Mouse (Mus musculus) gastrocnemius, postnatal 14 days (tissue): ENCODE results near the gene Gm20388. TPM values are rescaled to one million over a fixed set of nuclear protein-coding genes. Genes with fewer than 3 reads are reported as not detected.
A peak's percentile ranks its signal among the peaks of the same experiment; 100 is the strongest.
"Not testable (repeated sequence)": the region's sequence is repeated elsewhere in the genome, so short reads cannot be mapped to it uniquely, and the experiment has no call there.

Source experiments
- DNase-seq: peaks from one replicate; pipeline ENCODE4 v3.0.0; 2021; ENCODE audit warnings: mixed read lengths
- intact Hi-C: fragments of 180-260 bp; cut with DNase I; formaldehyde crosslinking; loops from one replicate; pipeline ENCODE4 v1.15.1; 2025; ENCODE audit warnings: low total_unique reads
- total RNA-seq, 2 experiments: library from RNA; stranded (reverse); gene quantifications; 2 replicates each; pipeline ENCODE4 v1.2.3; 2021

Gene Gm20388
- total RNA-seq, 2 experiments from 2014 or later = 5.6 to 6.0 TPM

DNA sequence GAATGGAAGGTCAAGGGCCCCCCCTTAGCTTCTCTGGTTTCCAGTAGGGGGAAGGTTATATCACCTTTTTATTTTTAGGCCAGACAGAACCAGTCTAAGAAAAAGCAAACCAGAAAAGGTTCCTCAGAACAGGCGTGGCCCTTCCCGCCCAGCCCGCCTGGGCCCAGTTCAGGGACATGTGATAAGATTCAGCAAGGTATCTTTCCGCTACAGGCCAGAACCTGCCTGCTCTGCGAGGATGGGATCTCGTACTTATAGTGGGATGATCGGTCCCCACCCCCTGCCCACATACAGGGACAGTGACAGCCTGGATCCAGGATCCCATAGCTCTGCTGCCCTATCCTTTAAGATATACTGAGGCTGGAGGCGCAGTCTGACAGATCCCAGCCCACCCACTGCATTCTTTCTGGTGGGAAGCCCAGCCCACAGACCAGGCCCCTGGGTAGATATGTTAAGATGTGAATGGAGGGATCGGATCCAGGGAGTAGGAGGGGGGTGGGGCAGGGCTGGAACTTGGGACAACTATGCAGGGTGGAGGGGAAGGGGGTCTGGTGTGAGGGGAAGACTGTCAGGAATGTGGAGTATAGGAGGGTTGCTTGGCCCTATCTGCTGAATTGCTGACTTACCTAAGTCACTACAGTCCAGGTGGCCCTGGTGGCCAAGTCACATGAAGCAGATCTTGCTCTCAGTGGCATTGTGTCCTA, 3245.6 kb downstream of the Gm20388 start:
- no peak for DNase-seq
- intact Hi-C loops = no loop called here

DNA sequence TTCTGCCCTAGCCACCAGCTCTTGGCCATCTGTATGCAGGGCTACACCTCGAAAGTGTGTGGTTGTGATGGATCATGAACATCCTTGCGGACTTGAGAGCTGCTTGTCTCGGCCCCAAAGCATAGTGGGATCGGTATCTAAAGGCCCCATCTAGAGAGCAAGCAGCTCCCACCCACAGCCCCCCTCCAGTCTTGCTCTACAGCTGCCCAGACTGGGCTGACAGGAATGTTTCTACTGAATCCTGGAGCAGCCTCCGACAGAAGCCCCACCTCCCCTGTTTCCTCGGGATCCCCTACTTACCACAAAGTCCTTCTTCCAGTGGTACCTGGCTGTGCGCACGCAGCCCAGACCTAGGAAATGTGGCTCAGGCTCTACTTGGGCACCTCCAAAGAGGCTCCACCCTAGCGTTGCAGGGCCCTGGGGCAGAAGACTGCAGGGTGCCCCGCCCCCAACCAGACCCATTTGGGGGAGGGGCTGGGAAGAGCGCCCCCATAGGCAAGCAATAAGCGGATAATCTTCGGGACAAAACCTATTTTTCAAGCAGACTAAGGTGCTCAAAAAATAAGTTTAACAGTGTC, 3247.3 kb downstream of the Gm20388 start, which contains the start of gene Sult5a1:
Sult5a1 (minus strand) TSS at position 428 of the 578 bp plus-strand sequence.
- intact Hi-C loops = loop anchor here (2.0 kb wide), 1 partner anchor 49 kb away; no protein-coding TSS in a partner anchor
- DNase-seq = no peak

DNA sequence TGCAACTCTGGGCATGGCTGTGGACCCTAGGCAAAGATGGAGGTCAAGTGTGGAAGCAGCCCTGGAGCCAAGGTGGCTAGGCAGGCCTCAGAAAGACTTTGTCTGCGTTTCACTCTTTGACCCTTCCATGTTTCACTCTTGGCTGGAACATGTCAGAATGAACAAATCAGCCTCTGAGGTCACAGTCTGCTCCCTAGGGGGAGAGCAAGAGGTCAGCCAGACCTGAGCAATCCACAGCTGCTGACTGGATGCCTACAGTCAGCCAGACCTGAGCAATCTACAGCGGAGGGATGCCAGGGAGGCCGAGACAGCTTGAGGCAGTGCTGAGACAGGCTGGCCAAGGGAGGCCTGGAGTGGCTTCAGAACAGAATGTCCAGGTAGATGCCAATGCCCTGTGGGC, 3270.8 kb downstream of the Gm20388 start:
- intact Hi-C loops = no loop called here
- peak; percentile 72 for DNase-seq

DNA sequence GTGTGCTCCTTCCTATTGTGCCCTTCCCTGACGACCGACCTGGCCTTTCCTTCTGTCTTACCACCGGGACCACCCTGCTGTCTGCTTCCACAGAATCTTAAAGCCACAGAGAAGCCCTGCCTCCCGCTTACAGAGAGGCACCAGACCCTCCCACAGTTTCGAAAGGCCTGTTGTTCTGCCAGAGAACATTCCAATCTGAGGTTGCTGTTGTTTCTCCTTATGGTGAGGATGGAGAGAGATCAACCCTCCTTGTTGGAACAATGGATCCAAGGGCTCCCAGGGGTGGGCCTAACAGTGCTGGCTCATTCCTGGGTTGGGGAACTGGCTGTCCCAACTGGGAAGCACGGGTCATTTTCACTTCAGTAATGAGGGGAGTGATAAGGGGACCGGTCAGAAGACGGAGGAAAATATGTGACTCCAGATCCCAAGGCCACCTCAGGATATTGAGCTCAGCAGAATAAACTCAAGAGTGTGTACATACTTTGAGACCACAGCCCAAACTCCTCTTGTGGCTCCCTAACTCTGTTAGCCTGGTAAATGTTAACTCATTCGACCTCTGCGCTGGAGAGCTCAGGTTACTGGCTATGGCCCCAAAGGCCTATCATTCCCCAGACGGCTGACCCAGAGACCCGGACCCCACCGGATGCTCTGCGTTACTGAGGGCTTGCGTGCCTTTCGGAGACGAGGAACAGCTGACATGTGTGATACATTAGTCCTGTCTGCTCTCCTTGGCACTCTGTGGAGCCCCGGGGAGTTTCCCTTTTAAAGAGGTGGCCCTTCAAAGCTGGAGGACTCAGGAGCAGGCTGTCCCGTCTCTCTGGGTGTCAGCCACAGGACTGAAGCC, 3275.1 kb downstream of the Gm20388 start, which contains the start of gene Dpep1:
Dpep1 (plus strand) TSS at position 677 of the 844 bp plus-strand sequence.
- peak; percentile 58 for DNase-seq
- intact Hi-C loops = loop anchor here (5.0 kb wide), 1 partner anchor 38 kb away; no protein-coding TSS in a partner anchor

DNA sequence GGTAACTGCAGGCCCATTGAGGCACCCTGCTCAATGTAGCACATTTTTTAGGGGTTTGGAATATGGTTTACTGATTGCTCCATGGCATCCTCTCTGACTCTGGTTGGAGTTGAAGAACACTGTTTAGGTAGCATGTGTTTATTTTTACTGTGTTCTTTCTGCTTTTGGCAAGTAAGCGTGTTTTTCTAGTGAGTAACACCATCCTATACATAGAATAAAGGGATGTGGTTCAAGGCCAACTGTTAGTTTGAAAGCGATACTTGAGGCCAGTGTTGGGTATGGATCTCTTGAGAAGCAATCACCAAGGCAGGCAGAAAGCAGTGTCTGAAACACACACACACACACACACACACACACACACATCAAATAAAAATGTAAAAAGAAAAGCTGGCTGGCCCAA, 3277.4 kb downstream of the Gm20388 start:
- no peak for DNase-seq
- intact Hi-C loops = loop anchor here (5.0 kb wide), 1 partner anchor 41 kb away; no protein-coding TSS in a partner anchor

- intact Hi-C loops = loop anchor here (5.0 kb wide), 1 partner anchor 42 kb away; no protein-coding TSS in a partner anchor
- DNase-seq = no peak
These were observed 3278.2 kb downstream of the Gm20388 start for GRCm38 (mm10) chr8:123188841-123189240.

- peak; percentile 85 for DNase-seq
- intact Hi-C loops = no loop called here
These were observed 3280.0 kb downstream of the Gm20388 start for GRCm38 (mm10) chr8:123190678-123191077.

DNA sequence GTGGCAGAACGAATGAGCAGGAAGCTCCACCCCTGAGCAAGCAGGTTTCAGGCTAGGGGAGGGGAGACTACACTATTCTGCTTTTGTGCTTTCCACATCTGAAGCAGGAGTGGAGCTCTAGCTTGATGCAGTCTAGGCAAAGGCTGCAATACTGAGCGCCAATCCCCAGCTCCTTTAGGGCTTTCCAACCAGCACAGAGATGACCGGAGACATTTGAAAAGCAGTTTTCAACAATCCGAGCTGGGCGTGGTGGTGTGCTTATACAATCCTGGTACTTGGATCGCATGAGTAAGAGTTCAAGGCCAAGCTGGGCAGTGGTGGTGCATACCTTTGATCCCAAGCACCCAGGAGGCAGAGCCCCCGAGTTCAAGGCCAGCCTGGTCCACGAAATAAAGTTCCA, 3281.3 kb downstream of the Gm20388 start:
- no peak for DNase-seq
- intact Hi-C loops = no loop called here

- intact Hi-C loops = no loop called here
- DNase-seq = no peak
These were observed 3283.1 kb downstream of the Gm20388 start for GRCm38 (mm10) chr8:123193771-123194170.

DNA sequence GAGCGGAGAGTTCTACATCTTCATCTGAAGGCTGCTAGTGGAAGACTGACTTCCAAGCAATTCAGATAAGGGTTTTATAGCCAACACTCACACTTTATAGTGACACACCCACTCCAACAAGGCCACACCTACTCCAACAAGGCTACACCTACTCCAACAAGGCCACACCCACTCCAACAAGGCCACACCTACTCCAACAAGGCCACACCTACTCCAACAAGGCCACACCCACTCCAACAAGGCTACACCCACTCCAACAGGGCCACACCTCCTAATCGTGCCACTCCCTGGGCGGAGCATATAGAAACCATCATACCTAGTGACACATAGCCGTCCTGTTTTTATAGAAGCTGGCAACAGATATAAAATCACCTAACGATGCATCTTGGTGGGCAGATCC, 3286.4 kb downstream of the Gm20388 start:
- intact Hi-C loops, DNase-seq: not testable (repeated sequence)

DNA sequence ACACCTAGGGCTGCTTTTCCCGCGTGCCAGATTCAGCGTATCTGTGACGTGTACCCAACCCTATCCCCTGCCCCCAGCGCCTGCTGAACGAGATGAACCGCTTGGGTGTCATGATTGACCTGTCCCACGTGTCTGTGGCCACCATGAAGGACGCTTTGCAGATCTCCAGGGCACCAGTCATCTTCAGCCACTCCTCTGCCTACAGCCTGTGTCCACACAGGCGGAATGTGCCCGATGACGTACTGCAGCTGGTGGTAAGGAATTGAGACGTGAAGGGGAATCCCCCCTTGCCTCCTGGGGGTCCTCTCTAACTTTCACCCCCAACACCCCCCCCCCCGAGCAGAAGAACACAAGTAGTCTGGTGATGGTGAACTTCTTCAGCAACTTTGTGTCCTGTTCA, 3289.2 kb downstream of the Gm20388 start:
- intact Hi-C loops = loop anchor here (5.0 kb wide), 1 partner anchor 93 kb away; no protein-coding TSS in a partner anchor
- no peak for DNase-seq

GRCm38 (mm10) chr8:123202288-123202687, 3291.6 kb downstream of the Gm20388 start:
- intact Hi-C loops = loop anchor here (5.0 kb wide), 1 partner anchor 95 kb away; no protein-coding TSS in a partner anchor
- peak; percentile 64 for DNase-seq

GRCm38 (mm10) chr8:123203571-123203970, 3292.9 kb downstream of the Gm20388 start:
- no peak for DNase-seq
- intact Hi-C loops = loop anchor here (5.0 kb wide), 1 partner anchor 96 kb away; no protein-coding TSS in a partner anchor

DNA sequence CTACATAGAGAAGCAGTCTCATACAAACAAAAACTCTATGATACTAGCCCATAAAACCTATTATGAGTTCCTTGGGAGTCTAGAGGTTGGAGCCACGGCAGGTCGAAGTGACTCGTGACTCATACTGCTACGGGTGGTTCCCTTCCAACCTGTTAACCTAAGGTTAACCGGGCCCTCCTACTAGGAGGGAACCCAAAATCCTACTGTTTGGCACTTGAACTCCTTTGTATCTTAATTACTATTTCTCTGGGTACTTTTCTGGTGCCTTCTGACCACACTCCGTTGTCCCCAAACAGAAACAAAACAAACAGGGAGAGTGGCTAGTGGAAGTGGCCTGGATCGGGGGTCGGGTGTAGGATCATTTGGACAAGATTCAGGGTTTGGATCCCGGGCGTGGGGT, 3301.2 kb downstream of the Gm20388 start:
- no peak for DNase-seq
- intact Hi-C loops = no loop called here

DNA sequence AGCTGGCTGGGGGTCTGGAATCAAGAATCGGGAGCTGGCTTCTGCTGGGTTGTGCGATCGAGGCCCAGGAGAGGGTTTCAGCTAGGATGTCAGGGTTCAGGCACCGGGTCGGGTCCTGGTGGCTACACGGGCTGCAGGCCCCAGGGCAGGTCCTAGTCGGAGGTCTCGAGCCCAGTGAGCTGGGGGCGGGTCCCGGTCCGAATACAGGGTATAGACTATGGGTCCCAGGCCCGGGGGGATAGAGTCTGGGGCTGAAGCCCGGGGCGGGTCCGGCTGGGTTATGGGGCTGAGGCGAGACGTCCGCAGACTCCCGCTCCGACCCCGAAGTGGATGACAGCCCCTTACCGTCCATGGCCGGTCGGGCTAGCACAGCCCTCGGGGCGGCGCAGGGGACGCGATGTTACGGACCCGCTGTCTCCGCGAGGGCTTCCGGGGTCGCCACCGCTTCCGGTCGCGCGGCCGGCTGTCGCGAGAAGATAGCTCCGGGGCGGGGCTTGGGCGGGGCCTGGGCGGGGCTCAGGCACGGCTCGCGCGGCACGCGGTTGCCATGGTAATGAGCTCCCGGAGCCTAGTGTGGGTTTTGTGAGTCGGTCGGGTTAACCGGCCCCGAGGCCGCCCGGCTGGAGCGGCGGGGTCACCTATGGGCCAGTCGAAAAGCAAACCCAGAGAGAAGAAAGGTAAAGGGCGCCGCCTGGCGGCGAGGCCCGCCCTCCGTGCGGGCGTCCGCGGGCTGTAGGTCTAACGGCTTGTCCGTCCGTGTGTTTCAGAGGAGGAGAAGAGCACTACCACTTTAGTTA, 3301.9 kb downstream of the Gm20388 start, which contains the start of the genes Chmp1a and Spata33:
Chmp1a (minus strand) TSS at position 443 of the 797 bp plus-strand sequence.
Spata33 (plus strand) TSS at position 512 of the 797 bp plus-strand sequence.
- intact Hi-C loops = no loop called here
- peak; percentile 88 for DNase-seq

GRCm38 (mm10) chr8:123213118-123213772, 3302.6 kb downstream of the Gm20388 start:
- intact Hi-C loops = no loop called here

DNA sequence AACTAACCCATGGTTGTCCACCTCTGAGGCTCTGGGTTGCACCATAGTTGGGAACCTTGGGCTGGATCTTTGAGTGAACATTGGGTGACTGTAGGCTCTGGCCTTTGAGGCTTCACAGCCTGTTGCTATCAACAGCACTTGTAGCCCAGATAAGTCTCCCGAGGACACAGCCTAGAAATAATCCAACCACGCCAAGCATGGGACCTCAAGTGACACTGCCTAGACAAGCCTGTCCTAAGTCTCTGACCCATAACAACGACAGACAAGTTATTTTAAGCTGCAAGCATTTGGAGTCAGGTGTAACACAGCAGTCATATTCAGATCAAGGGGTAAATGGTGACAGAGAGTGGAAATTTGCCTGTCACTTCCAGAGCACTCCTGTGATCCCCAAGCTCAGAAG, 3304.8 kb downstream of the Gm20388 start:
- intact Hi-C loops = no loop called here

More at GRCm38 (mm10) chr8:123213118-123213772, 3302.6 kb downstream of the Gm20388 start:
- DNase-seq = no peak

GRCm38 (mm10) chr8:123220917-123221316, 3310.3 kb downstream of the Gm20388 start:
- intact Hi-C loops = no loop called here
- DNase-seq = no peak

More for the DNA sequence above, 3304.8 kb downstream of the Gm20388 start:
- DNase-seq = no peak
